Mouse (Mus musculus): ENCODE measurements around the gene H3f3b.

GRCm38 (mm10) chr11:116005701-116006419, 21.9 kb downstream of the H3f3b start:
- TF ChIP-seq GATA1 (IDR thresholded peaks at IDR 0.05; ENCODE audit: borderline replicate concordance, low read length): no peak
- TF ChIP-seq FLI1 (IDR thresholded peaks at IDR 0.05; ENCODE audit: low read length): no peak
